Mouse (Mus musculus): ENCODE results near the gene Fgd2. TPM values are rescaled to one million over a fixed set of nuclear protein-coding genes. Genes with fewer than 3 reads are reported as not detected.

Gene Fgd2
- total and polyA plus RNA-seq, 2 experiments from 2014 or later, result 10.9 to 14.7 TPM

- ATAC-seq (no peak), DNase-seq (ENCODE audit: low spot score) (no peak)
- Histone ChIP-seq H3K27me3 (ENCODE audit: insufficient read depth, low read length) (no peaks in the 10 kb centered on the region), H3K4me2 (ENCODE audit: low read depth, low read length) (no peak overlapping the region), H3K36me3 (ENCODE audit: insufficient read depth, low read length) (no peaks in the 10 kb centered on the region), H3K9me3 (ENCODE audit: low read length) (no peaks in the 10 kb centered on the region), H3K4me1 (ENCODE audit: insufficient read depth, low read length) (0 out of 2 replicates have a peak, but pooled peaks cover 6% of the 10 kb centered on the region), H3K9ac (replicated peaks; ENCODE audit: low read length) (no peak overlapping the region), H3K27ac (no peak overlapping the region), H3K4me3 (ENCODE audit: low read length) (no peak overlapping the region)
- TF ChIP-seq CTCF (IDR thresholded peaks at IDR 0.05; ENCODE audit: low read depth), result no peak
- WGBS, result 60% methylated on average over 6 of the region's 6 CpGs
Observed at GRCm38 (mm10) chr17:29396056-29396799, 35.5 kb downstream of the Fgd2 start.

GRCm38 (mm10) chr17:29396821-29397242 lies 36.1 kb downstream of the Fgd2 start:
- Histone ChIP-seq H3K36me3 (ENCODE audit: insufficient read depth, low read length) (no peaks in the 10 kb centered on the region), H3K4me1 (ENCODE audit: insufficient read depth, low read length) (0 out of 2 replicates have a peak, but pooled peaks cover 6% of the 10 kb centered on the region), H3K9me3 (ENCODE audit: low read length) (no peaks in the 10 kb centered on the region), H3K27me3 (ENCODE audit: insufficient read depth, low read length) (no peaks in the 10 kb centered on the region), H3K27ac (no peak overlapping the region), H3K9ac (replicated peaks; ENCODE audit: low read length) (no peak overlapping the region), H3K4me3 (ENCODE audit: low read length) (no peak overlapping the region), H3K4me2 (ENCODE audit: low read depth, low read length) (0 out of 2 replicates have a peak overlapping the region, but pooled peaks have one; percentile 10)
- 16% methylated on average over 6 of the region's 6 CpGs for WGBS
- DNase-seq (ENCODE audit: low spot score) (peak; percentile 93), ATAC-seq (peak; percentile 70)
- TF ChIP-seq CTCF (IDR thresholded peaks at IDR 0.05; ENCODE audit: low read depth), result peak; percentile 99

GRCm38 (mm10) chr17:29397480-29398433 lies 37.0 kb downstream of the Fgd2 start:
- Histone ChIP-seq H3K4me3 (ENCODE audit: low read length) (peak overlapping the region; percentile 30), H3K4me2 (ENCODE audit: low read depth, low read length) (peak overlapping the region; percentile 61), H3K36me3 (ENCODE audit: insufficient read depth, low read length) (no peaks in the 10 kb centered on the region), H3K27ac (no peak overlapping the region; the same call in 1 of the 2 replicates), H3K9ac (replicated peaks; ENCODE audit: low read length) (peak overlapping the region; percentile 43; the same call in 1 of the 2 replicates), H3K4me1 (ENCODE audit: insufficient read depth, low read length) (0 out of 2 replicates have a peak, but pooled peaks cover 6% of the 10 kb centered on the region), H3K9me3 (ENCODE audit: low read length) (no peaks in the 10 kb centered on the region), H3K27me3 (ENCODE audit: insufficient read depth, low read length) (no peaks in the 10 kb centered on the region)
- DNase-seq (ENCODE audit: low spot score) (peak; percentile 77), ATAC-seq (peak; percentile 66)
- peak; percentile 37 for TF ChIP-seq CTCF (IDR thresholded peaks at IDR 0.05; ENCODE audit: low read depth)
- 4% methylated on average over 26 of the region's 27 CpGs for WGBS

GRCm38 (mm10) chr17:29398434-29399026 lies 37.8 kb downstream of the Fgd2 start:
- H3K9me3 ChIP-seq (ENCODE audit: low read length), result no peaks in the 10 kb centered on the region
- no peak for TF ChIP-seq CTCF (IDR thresholded peaks at IDR 0.05; ENCODE audit: low read depth)
- no peak overlapping the region; the same call in 1 of the 2 replicates for H3K9ac ChIP-seq (replicated peaks; ENCODE audit: low read length)
- 18% methylated on average over 17 of the region's 17 CpGs for WGBS
- ATAC-seq (no peak), DNase-seq (ENCODE audit: low spot score) (no peak)
- peak overlapping the region; percentile 61 for H3K4me2 ChIP-seq (ENCODE audit: low read depth, low read length)
- H3K27me3 ChIP-seq (ENCODE audit: insufficient read depth, low read length), result no peaks in the 10 kb centered on the region
- H3K4me3 ChIP-seq (ENCODE audit: low read length), result peak overlapping the region; percentile 30
- no peak overlapping the region for H3K27ac ChIP-seq
- no peaks in the 10 kb centered on the region for H3K36me3 ChIP-seq (ENCODE audit: insufficient read depth, low read length)
- H3K4me1 ChIP-seq (ENCODE audit: insufficient read depth, low read length), result 0 out of 2 replicates have a peak, but pooled peaks cover 6% of the 10 kb centered on the region

- Histone ChIP-seq H3K9me3 (ENCODE audit: low read length) (no peaks in the 10 kb centered on the region), H3K27me3 (ENCODE audit: insufficient read depth, low read length) (no peaks in the 10 kb centered on the region), H3K9ac (replicated peaks; ENCODE audit: low read length) (no peak overlapping the region), H3K36me3 (ENCODE audit: insufficient read depth, low read length) (no peaks in the 10 kb centered on the region), H3K4me1 (ENCODE audit: insufficient read depth, low read length) (0 out of 2 replicates have a peak, but pooled peaks cover 6% of the 10 kb centered on the region), H3K4me3 (ENCODE audit: low read length) (no peak overlapping the region), H3K4me2 (ENCODE audit: low read depth, low read length) (no peak overlapping the region), H3K27ac (no peak overlapping the region)
- no peak for ATAC-seq
- peak; percentile 12 for DNase-seq (ENCODE audit: low spot score)
- TF ChIP-seq CTCF (IDR thresholded peaks at IDR 0.05; ENCODE audit: low read depth), result no peak
- WGBS, result 54% methylated on average over 14 of the region's 14 CpGs
Observed at GRCm38 (mm10) chr17:29399241-29399910, 38.7 kb downstream of the Fgd2 start.

GRCm38 (mm10) chr17:29400044-29400443 lies 39.3 kb downstream of the Fgd2 start:
- no peaks in the 10 kb centered on the region for H3K36me3 ChIP-seq (ENCODE audit: insufficient read depth, low read length)
- WGBS, result 73% methylated on average over 5 of the region's 5 CpGs
- no peak overlapping the region for H3K27ac ChIP-seq
- DNase-seq (ENCODE audit: low spot score), result no peak
- no peak for ATAC-seq
- no peak for TF ChIP-seq CTCF (IDR thresholded peaks at IDR 0.05; ENCODE audit: low read depth)
- H3K9me3 ChIP-seq (ENCODE audit: low read length), result no peaks in the 10 kb centered on the region
- H3K9ac ChIP-seq (replicated peaks; ENCODE audit: low read length), result no peak overlapping the region
- no peak overlapping the region for H3K4me2 ChIP-seq (ENCODE audit: low read depth, low read length)
- 0 out of 2 replicates have a peak, but pooled peaks cover 6% of the 10 kb centered on the region for H3K4me1 ChIP-seq (ENCODE audit: insufficient read depth, low read length)
- H3K4me3 ChIP-seq (ENCODE audit: low read length), result no peak overlapping the region
- H3K27me3 ChIP-seq (ENCODE audit: insufficient read depth, low read length), result no peaks in the 10 kb centered on the region

All from hindbrain, postnatal 0 days (tissue).